Comparison of ENCODE assay signal across 14 mouse cellular contexts in the genomic region with DNA sequence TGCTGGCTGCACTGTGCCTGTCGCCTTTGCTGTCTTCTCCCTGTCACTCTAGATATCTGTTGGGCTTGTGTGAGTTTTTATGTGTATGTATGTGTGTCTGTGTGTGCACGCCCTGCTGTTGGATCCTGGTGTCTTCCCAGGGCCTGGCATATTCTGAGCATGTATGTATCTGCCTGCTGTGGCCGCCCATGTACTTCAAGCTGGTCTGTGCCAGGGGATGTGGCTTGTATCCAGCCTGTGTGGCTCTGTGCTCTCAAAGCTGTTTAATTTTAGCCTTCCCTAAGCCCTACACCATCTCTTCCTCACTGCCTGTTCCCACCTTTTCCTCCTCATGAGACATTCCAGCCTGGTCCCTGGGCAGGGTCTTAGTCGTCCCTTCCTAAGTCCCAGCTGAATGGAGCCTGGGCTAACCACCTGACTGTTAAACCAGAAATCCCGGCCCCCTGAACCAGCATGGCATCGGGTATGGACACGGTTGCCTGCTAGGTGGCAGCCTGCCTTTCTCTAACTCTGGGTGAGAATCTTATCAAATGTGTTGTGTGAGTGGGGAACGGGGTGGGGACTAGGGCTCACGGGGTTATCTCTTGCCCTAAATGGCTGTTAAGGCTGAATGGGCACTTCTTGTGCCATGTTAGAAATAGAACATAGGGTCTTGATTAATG. TPM values are rescaled to one million over a fixed set of nuclear protein-coding genes. Genes with fewer than 3 reads are reported as not detected.
DNase-seq lines count a peak whose midpoint lies in the region; ATAC-seq lines count a peak whose summit lies in the region.
"Had no signal": no experiment of that assay in that cellular context is flagged by ENCODE, and none has a peak within 500 bp of the region (broad histone marks: within the 10 kb centered on the region; RNA-seq: fewer than 3 reads in every experiment).

No protein-coding gene starts in this region.

- no peak overlapping the region for H3K9ac ChIP-seq in forebrain, embryonic 16.5 days (replicated peaks; ENCODE audit: low read depth, low read length)
- no peak overlapping the region for H3K9ac ChIP-seq in forebrain, embryonic 11.5 days (ENCODE audit: low read length)

- H3K27ac ChIP-seq in forebrain, embryonic 16.5 days (ENCODE audit: low read length) = no peak overlapping the region
- H3K27ac ChIP-seq in forebrain, embryonic 11.5 days (ENCODE audit: low read depth, low read length) = no peak overlapping the region
- H3K27ac ChIP-seq: limb, embryonic 10.5 days had no signal

- peaks cover 10% of the 10 kb centered on the region for H3K4me1 ChIP-seq in forebrain, embryonic 16.5 days (replicated peaks; ENCODE audit: control insufficient read depth, insufficient read depth, low read length)
- H3K4me1 ChIP-seq in forebrain, embryonic 11.5 days (replicated peaks; ENCODE audit: control insufficient read depth, insufficient read depth, low read length) = no peaks in the 10 kb centered on the region

- no peaks in the 10 kb centered on the region for H3K27me3 ChIP-seq in forebrain, embryonic 16.5 days (replicated peaks; ENCODE audit: control insufficient read depth, insufficient read depth, low read length)
- H3K27me3 ChIP-seq in forebrain, embryonic 11.5 days (ENCODE audit: control insufficient read depth, insufficient read depth, low read length) = no peaks in the 10 kb centered on the region

- peak; percentile 14; the same call in 1 of the 2 replicates for ATAC-seq in forebrain, embryonic 16.5 days
- no peak for ATAC-seq in forebrain, embryonic 11.5 days (replicated peaks; ENCODE audit: low FRiP score)

- H3K36me3 ChIP-seq in forebrain, embryonic 16.5 days (ENCODE audit: control insufficient read depth, insufficient read depth) = no peaks in the 10 kb centered on the region
- H3K36me3 ChIP-seq in forebrain, embryonic 11.5 days (ENCODE audit: control insufficient read depth, insufficient read depth, low read length) = no peaks in the 10 kb centered on the region
- H3K36me3 ChIP-seq: limb, embryonic 10.5 days had no signal

- H3K4me2 ChIP-seq in forebrain, embryonic 16.5 days (ENCODE audit: low read length) = no peak overlapping the region
- H3K4me2 ChIP-seq in forebrain, embryonic 11.5 days (ENCODE audit: low read depth, low read length, severe bottlenecking) = no peak overlapping the region

- H3K4me3 ChIP-seq in forebrain, embryonic 16.5 days (replicated peaks; ENCODE audit: low read length) = no peak overlapping the region
- H3K4me3 ChIP-seq in forebrain, embryonic 11.5 days (ENCODE audit: low read depth, low read length) = no peak overlapping the region
- H3K4me3 ChIP-seq: limb, embryonic 10.5 days had no signal

- 65% methylated on average over 9 of the region's 9 CpGs for WGBS in forebrain, embryonic 16.5 days
- 72% methylated on average over 9 of the region's 9 CpGs for WGBS in forebrain, embryonic 11.5 days

- no peaks in the 10 kb centered on the region for H3K9me3 ChIP-seq in forebrain, embryonic 16.5 days (ENCODE audit: control insufficient read depth, low read length)
- H3K9me3 ChIP-seq in forebrain, embryonic 11.5 days (ENCODE audit: control insufficient read depth, low read length) = no peaks in the 10 kb centered on the region
- H3K9me3 ChIP-seq: limb, embryonic 10.5 days had no signal

- no peak for DNase-seq in forebrain, embryonic 11.5 days (ENCODE audit: low spot score)
- DNase-seq in brain, adult 2 months (ENCODE audit: low read depth, low spot score) = peak; percentile 71
- DNase-seq in heart, adult 9 months (ENCODE audit: low spot score in 2 of 2) = peak; percentile 37 to 63
- peak; percentile 53 to 62 for DNase-seq in layer of hippocampus, postnatal 10 days (ENCODE audit: low spot score in 2 of 2)
- no peak for DNase-seq in kidney, postnatal 14 days
- no peak for DNase-seq in gastrocnemius, adult 18-20 months (ENCODE audit: low spot score)
- no peak for DNase-seq in yolk sac, embryonic 10.5 days (ENCODE audit: low spot score)
- DNase-seq: adrenal gland, adult 8-10 months; kidney, adult 9 months; thymus, postnatal 36 days had no signal

RNA-seq across cellular contexts. Expression of a gene that starts 23.3 kb away (rescaled TPM):
- polyA plus RNA-seq in forebrain, embryonic 16.5 days (2015; fragmentation: Nextera tagmentation; extraction: Ambion mirVana) = 0.52 and 0.99 TPM in 2 replicates
- 0.33 and 0.71 TPM in 2 replicates for polyA plus RNA-seq in forebrain, embryonic 11.5 days (2014; fragmentation: Nextera tagmentation; extraction: Ambion mirVana)
- 10 to 100 TPM; 27.4 to 28.0 TPM for total RNA-seq in layer of hippocampus, postnatal 10 days (2021)
- under 1 TPM; 0.17 to 0.18 TPM for total RNA-seq in gastrocnemius, adult 18-20 months (2021)
- total RNA-seq: common myeloid progenitor, adult 5-6 weeks; hematopoietic stem cell, adult 5-6 weeks had no signal

RNA-seq across cellular contexts. Expression of a gene that starts 45.1 kb away (rescaled TPM):
- 6.9 and 9.7 TPM in 2 replicates for polyA plus RNA-seq in forebrain, embryonic 16.5 days (2015; fragmentation: Nextera tagmentation; extraction: Ambion mirVana)
- 3.2 and 7.7 TPM in 2 replicates for polyA plus RNA-seq in forebrain, embryonic 11.5 days (2014; fragmentation: Nextera tagmentation; extraction: Ambion mirVana)
- 100 to 1,000 TPM; 210 to 226 TPM for total RNA-seq in layer of hippocampus, postnatal 10 days (2021)
- total RNA-seq in gastrocnemius, adult 18-20 months (2021) = 1 to 10 TPM; 1.5 TPM
- total RNA-seq: common myeloid progenitor, adult 5-6 weeks; hematopoietic stem cell, adult 5-6 weeks had no signal

RNA-seq across cellular contexts. Expression of a gene that starts 48.7 kb away (rescaled TPM):
- polyA plus RNA-seq in forebrain, embryonic 16.5 days (2015; fragmentation: Nextera tagmentation; extraction: Ambion mirVana) = 1.7 and 2.1 TPM in 2 replicates
- 0.41 and 0.64 TPM in 2 replicates for polyA plus RNA-seq in forebrain, embryonic 11.5 days (2014; fragmentation: Nextera tagmentation; extraction: Ambion mirVana)
- total RNA-seq in layer of hippocampus, postnatal 10 days (2021) = 1 to 10 TPM; 1.9 to 4.7 TPM
- under 1 TPM; 0.82 to 0.85 TPM for total RNA-seq in gastrocnemius, adult 18-20 months (2021)
- total RNA-seq: common myeloid progenitor, adult 5-6 weeks; hematopoietic stem cell, adult 5-6 weeks had no signal
- polyA plus RNA-seq: limb, embryonic 10.5 days had no signal

Comparison
In these comparisons a context has a peak if more than half of its experiments do, and no peak if none do; other contexts are left out.
1. DNase-seq: peak in brain, adult 2 months (single experiment), heart, adult 9 months (2 of 2) and layer of hippocampus, postnatal 10 days (2 of 2); none in forebrain, embryonic 11.5 days (single experiment), kidney, postnatal 14 days (single experiment), gastrocnemius, adult 18-20 months (single experiment) and yolk sac, embryonic 10.5 days (single experiment).
2. RNA of a gene that starts 23.3 kb away (total RNA-seq): 27.4 to 28.0 TPM in layer of hippocampus, postnatal 10 days; 0.17 to 0.18 TPM in gastrocnemius, adult 18-20 months; every median in the first group is over 10 times any median in the second.
3. RNA of a gene that starts 45.1 kb away (total RNA-seq): 210 to 226 TPM in layer of hippocampus, postnatal 10 days; 1.5 TPM in gastrocnemius, adult 18-20 months; every median in the first group is over 10 times any median in the second.